Mouse (Mus musculus) hindbrain, postnatal 0 days (tissue): ENCODE measurements around the gene Pnp2. TPM values are rescaled to one million over a fixed set of nuclear protein-coding genes. Genes with fewer than 3 reads are reported as not detected.

Experiments used
- ATAC-seq: fragments of 200-750 bp; cut with Nextera tagmentation; 2 replicates; pipeline ENCODE4 v1.8.0; 2017; ENCODE audit warnings: mild to moderate bottlenecking, moderate TSS enrichment, moderate library complexity
- DNase-seq: peaks from one replicate; pipeline ENCODE4 v3.0.0-alpha.2; 2015; ENCODE audit warnings: low spot score
- H3K27ac ChIP-seq: fragments of 300-500 bp; sonication (generic); 2 replicates; pipeline ENCODE4 v1.5.1; 2014; ENCODE audit warnings: mild to moderate bottlenecking
- H3K27me3 ChIP-seq: fragments of 300-500 bp; sonication (generic); 2 replicates; pipeline ENCODE4 v1.6.1; 2014; ENCODE audit warnings: low read length, mixed read lengths; ENCODE audit not compliant: insufficient read depth
- H3K36me3 ChIP-seq: fragments of 300-500 bp; sonication (generic); 2 replicates; pipeline ENCODE4 v1.6.1; 2014; ENCODE audit warnings: low read length, mixed read lengths; ENCODE audit not compliant: insufficient read depth
- H3K4me1 ChIP-seq: fragments of 300-500 bp; sonication (generic); 2 replicates; pipeline ENCODE4 v1.6.1; 2014; ENCODE audit warnings: antibody characterized with exemption, low read length, mixed read lengths; ENCODE audit not compliant: insufficient read depth
- H3K4me2 ChIP-seq: fragments of 300-500 bp; sonication (generic); 2 replicates; pipeline ENCODE4 v1.6.1; 2014; ENCODE audit warnings: low read depth, mild to moderate bottlenecking, low read length, moderate library complexity, mixed read lengths
- H3K4me3 ChIP-seq: fragments of 300-500 bp; sonication (generic); 2 replicates; pipeline ENCODE4 v1.5.1; 2014; ENCODE audit warnings: low read length
- H3K9ac ChIP-seq: fragments of 300-500 bp; sonication (generic); replicated peaks from 2 replicates; pipeline ENCODE4 v1.6.1; 2014; ENCODE audit warnings: mild to moderate bottlenecking, low read length, moderate library complexity, mixed read lengths
- H3K9me3 ChIP-seq: fragments of 300-500 bp; sonication (generic); 2 replicates; pipeline ENCODE4 v1.6.1; 2016; ENCODE audit warnings: low read length, mixed read lengths
- CTCF ChIP-seq: IDR thresholded peaks from 2 replicates; pipeline ENCODE4 v1.5.1; 2016; ENCODE audit warnings: antibody characterized with exemption, control low read depth, low read depth
- WGBS: fragments of 180-500 bp; shearing (Covaris S2); extraction: QIAGEN DNeasy Blood & Tissue Kit; methylation state at CpG from one replicate; pipeline ENCODE4 v1.1.7; 2014; 5-methylcytosine and 5-hydroxymethylcytosine counted together
- polyA plus RNA-seq: library from polyadenylated mRNA; unstranded; fragments of >200 nt; fragmentation: Nextera tagmentation; extraction: Ambion mirVana; gene quantifications from 2 replicates; pipeline ENCODE4 v1.2.1, GENCODE M21; 2015
- total RNA-seq: library from RNA; depleted of rRNA; stranded (reverse); fragments of >200 nt; gene quantifications from 2 replicates; pipeline ENCODE4 v1.2.3, GENCODE M21; 2014; rRNA removed

The Pnp2 gene
- total and polyA plus RNA-seq, 2 experiments from 2014 or later, result 1.3 TPM; not detected in 1

GRCm38 (mm10) chr14:51007152-51007801 is 51.5 kb downstream of the Pnp2 start, which contains the start of gene Rnase10:
Rnase10 (plus strand) TSS chr14:51007751.
- H3K27ac ChIP-seq, result peak within 1 kb of the TSS; percentile 45
- WGBS, result 90% methylated on average over 8 of the region's 8 CpGs

GRCm38 (mm10) chr14:51007914-51008713 is 52.3 kb downstream of the Pnp2 start:
- TF ChIP-seq CTCF, result no peak

More at GRCm38 (mm10) chr14:51007152-51007801, 51.5 kb downstream of the Pnp2 start, which contains the start of gene Rnase10:
- H3K27me3 ChIP-seq, result no peaks in the 10 kb centered on the region
- no peak for TF ChIP-seq CTCF
- H3K9ac ChIP-seq, result no peak within 1 kb of the TSS
- H3K4me2 ChIP-seq, result no peak within 1 kb of the TSS
- ATAC-seq (no peak), DNase-seq (no peak)
- H3K4me3 ChIP-seq, result no peak within 1 kb of the TSS
- H3K36me3 ChIP-seq, result no peaks in the 10 kb centered on the region
- no peaks in the 10 kb centered on the region for H3K9me3 ChIP-seq
- no peaks in the 10 kb centered on the region for H3K4me1 ChIP-seq

GRCm38 (mm10) chr14:51008781-51009180 is 53.0 kb downstream of the Pnp2 start:
- DNase-seq (no peak), ATAC-seq (no peak)
- Histone ChIP-seq H3K4me1 (no peaks in the 10 kb centered on the region), H3K9ac (no peak overlapping the region), H3K4me2 (no peak overlapping the region), H3K9me3 (no peaks in the 10 kb centered on the region), H3K4me3 (no peak overlapping the region), H3K36me3 (no peaks in the 10 kb centered on the region), H3K27me3 (no peaks in the 10 kb centered on the region), H3K27ac (0 out of 2 replicates have a peak overlapping the region, but pooled peaks have one; percentile 45)
- 81% methylated on average over 4 of the region's 4 CpGs for WGBS
- TF ChIP-seq CTCF, result no peak

More at GRCm38 (mm10) chr14:51007914-51008713, 52.3 kb downstream of the Pnp2 start:
- peak overlapping the region; percentile 45 for H3K27ac ChIP-seq
- H3K4me3 ChIP-seq, result no peak overlapping the region
- no peaks in the 10 kb centered on the region for H3K27me3 ChIP-seq
- no peak overlapping the region for H3K9ac ChIP-seq
- H3K4me1 ChIP-seq, result no peaks in the 10 kb centered on the region
- ATAC-seq, result peak; percentile 56; the same call in 1 of the 2 replicates
- H3K9me3 ChIP-seq, result no peaks in the 10 kb centered on the region
- DNase-seq, result peak; percentile 19
- no peaks in the 10 kb centered on the region for H3K36me3 ChIP-seq
- 63% methylated on average over 13 of the region's 13 CpGs for WGBS
- no peak overlapping the region for H3K4me2 ChIP-seq

GRCm38 (mm10) chr14:51009572-51009971 is 53.8 kb downstream of the Pnp2 start:
- no peak overlapping the region for H3K27ac ChIP-seq
- 88% methylated on average over 6 of the region's 6 CpGs for WGBS
- no peak overlapping the region for H3K4me2 ChIP-seq
- ATAC-seq (no peak), DNase-seq (no peak)
- no peak for TF ChIP-seq CTCF
- no peak overlapping the region for H3K4me3 ChIP-seq
- H3K36me3 ChIP-seq, result no peaks in the 10 kb centered on the region
- H3K4me1 ChIP-seq, result no peaks in the 10 kb centered on the region
- no peaks in the 10 kb centered on the region for H3K9me3 ChIP-seq
- no peak overlapping the region for H3K9ac ChIP-seq
- H3K27me3 ChIP-seq, result no peaks in the 10 kb centered on the region

Other genes starting within 250 kb of the Pnp2 start
- not detected in 2 replicates for gene Olfr748, start 248.6 kb upstream of the Pnp2 start, total RNA-seq
- gene Olfr748, start 248.6 kb upstream of the Pnp2 start, polyA plus RNA-seq, result not detected in 2 replicates
- gene Olfr749, start 210.9 kb upstream of the Pnp2 start, total RNA-seq, result not detected in 2 replicates
- gene Olfr749, start 210.9 kb upstream of the Pnp2 start, polyA plus RNA-seq, result not detected in 2 replicates
- gene Ttc5, start 170.5 kb upstream of the Pnp2 start, total RNA-seq, result 90.8 and 91.6 TPM in 2 replicates
- gene Ttc5, start 170.5 kb upstream of the Pnp2 start, polyA plus RNA-seq, result 95.3 and 95.8 TPM in 2 replicates
- gene Ccnb1ip1, start 148.3 kb upstream of the Pnp2 start, total RNA-seq, result not detected in 2 replicates
- gene Ccnb1ip1, start 148.3 kb upstream of the Pnp2 start, polyA plus RNA-seq, result 0.09 and 0.15 TPM in 2 replicates
- gene Parp2, start 148.2 kb upstream of the Pnp2 start, total RNA-seq, result 19.7 and 21.1 TPM in 2 replicates
- 36.2 and 36.6 TPM in 2 replicates for gene Parp2, start 148.2 kb upstream of the Pnp2 start, polyA plus RNA-seq
- 4.3 and 5.6 TPM in 2 replicates for gene Tep1, start 85.4 kb upstream of the Pnp2 start, total RNA-seq
- 3.4 and 3.5 TPM in 2 replicates for gene Tep1, start 85.4 kb upstream of the Pnp2 start, polyA plus RNA-seq
- gene Klhl33, start 58.5 kb upstream of the Pnp2 start, total RNA-seq, result 2.4 and 3.7 TPM in 2 replicates
- 2.9 and 4.0 TPM in 2 replicates for gene Klhl33, start 58.5 kb upstream of the Pnp2 start, polyA plus RNA-seq
- 71.4 and 80.9 TPM in 2 replicates for gene Osgep, start 31.1 kb upstream of the Pnp2 start, total RNA-seq
- 72.4 and 82.7 TPM in 2 replicates for gene Osgep, start 31.1 kb upstream of the Pnp2 start, polyA plus RNA-seq
- gene Apex1, start 31.0 kb upstream of the Pnp2 start, total RNA-seq, result 68.6 and 70.2 TPM in 2 replicates
- gene Apex1, start 31.0 kb upstream of the Pnp2 start, polyA plus RNA-seq, result 145 and 156 TPM in 2 replicates
- 53.3 and 69.1 TPM in 2 replicates for gene Pip4p1, start 25.1 kb upstream of the Pnp2 start, total RNA-seq
- gene Pip4p1, start 25.1 kb upstream of the Pnp2 start, polyA plus RNA-seq, result 102 and 103 TPM in 2 replicates
- 16.7 and 19.1 TPM in 2 replicates for gene Pnp, start 24.9 kb upstream of the Pnp2 start, total RNA-seq
- 17.5 and 18.2 TPM in 2 replicates for gene Pnp, start 24.9 kb upstream of the Pnp2 start, polyA plus RNA-seq
- gene Gm49342, start 11.5 kb upstream of the Pnp2 start, total RNA-seq, result 0.47 and 16.3 TPM in 2 replicates
- not detected in 2 replicates for gene Gm49342, start 11.5 kb upstream of the Pnp2 start, polyA plus RNA-seq
- 0.21 TPM in 1 of 2 replicates, not detected in the other for gene Rnase10, start 51.8 kb downstream of the Pnp2 start, total RNA-seq
- not detected in 2 replicates for gene Rnase10, start 51.8 kb downstream of the Pnp2 start, polyA plus RNA-seq
- gene Rnase9, start 85.9 kb downstream of the Pnp2 start, total RNA-seq, result not detected in 2 replicates
- not detected in 2 replicates for gene Rnase9, start 85.9 kb downstream of the Pnp2 start, polyA plus RNA-seq
- gene Rnase11, start 94.2 kb downstream of the Pnp2 start, total RNA-seq, result not detected in 2 replicates
- gene Rnase11, start 94.2 kb downstream of the Pnp2 start, polyA plus RNA-seq, result not detected in 2 replicates
- not detected in 2 replicates for gene Rnase12, start 101.7 kb downstream of the Pnp2 start, total RNA-seq
- gene Rnase12, start 101.7 kb downstream of the Pnp2 start, polyA plus RNA-seq, result 0.29 TPM in 1 of 2 replicates, not detected in the other
- not detected in 2 replicates for gene Olfr750, start 118.4 kb downstream of the Pnp2 start, total RNA-seq
- gene Olfr750, start 118.4 kb downstream of the Pnp2 start, polyA plus RNA-seq, result 0.05 and 0.14 TPM in 2 replicates
- 22.9 and 34.1 TPM in 2 replicates for gene Rnase4, start 135.1 kb downstream of the Pnp2 start, total RNA-seq
- 17.6 and 19.0 TPM in 2 replicates for gene Rnase4, start 135.1 kb downstream of the Pnp2 start, polyA plus RNA-seq
- gene Ang, start 135.2 kb downstream of the Pnp2 start, total RNA-seq, result 0.18 and 1.9 TPM in 2 replicates
- 2.9 and 3.9 TPM in 2 replicates for gene Ang, start 135.2 kb downstream of the Pnp2 start, polyA plus RNA-seq
- gene Eddm3b, start 158.4 kb downstream of the Pnp2 start, total RNA-seq, result not detected in 2 replicates
- not detected in 2 replicates for gene Eddm3b, start 158.4 kb downstream of the Pnp2 start, polyA plus RNA-seq
- gene Rnase6, start 167.9 kb downstream of the Pnp2 start, total RNA-seq, result 0.52 and 1.3 TPM in 2 replicates
- gene Rnase6, start 167.9 kb downstream of the Pnp2 start, polyA plus RNA-seq, result 1.0 TPM in 2 replicates
- gene Rnase1, start 190.8 kb downstream of the Pnp2 start, total RNA-seq, result 0.16 and 0.18 TPM in 2 replicates
- 1.6 and 2.4 TPM in 2 replicates for gene Rnase1, start 190.8 kb downstream of the Pnp2 start, polyA plus RNA-seq
- not detected in 2 replicates for gene Rnase2b, start 206.3 kb downstream of the Pnp2 start, total RNA-seq
- not detected in 2 replicates for gene Rnase2b, start 206.3 kb downstream of the Pnp2 start, polyA plus RNA-seq
- not detected in 2 replicates for gene Ang2, start 243.2 kb downstream of the Pnp2 start, total RNA-seq
- not detected in 2 replicates for gene Ang2, start 243.2 kb downstream of the Pnp2 start, polyA plus RNA-seq
- gene Ear14, start 247.4 kb downstream of the Pnp2 start, total RNA-seq, result not detected in 2 replicates
- gene Ear14, start 247.4 kb downstream of the Pnp2 start, polyA plus RNA-seq, result not detected in 2 replicates